Mouse (Mus musculus): ENCODE data around the gene Irak1bp1. TPM values are rescaled to one million over a fixed set of nuclear protein-coding genes. Genes with fewer than 3 reads are reported as not detected.
A peak's percentile ranks its signal among the peaks of the same experiment; 100 is the strongest.

Gene Irak1bp1
- total and polyA plus RNA-seq, 3 experiments = 10.4 to 14.1 TPM; not detected in 1

DNA sequence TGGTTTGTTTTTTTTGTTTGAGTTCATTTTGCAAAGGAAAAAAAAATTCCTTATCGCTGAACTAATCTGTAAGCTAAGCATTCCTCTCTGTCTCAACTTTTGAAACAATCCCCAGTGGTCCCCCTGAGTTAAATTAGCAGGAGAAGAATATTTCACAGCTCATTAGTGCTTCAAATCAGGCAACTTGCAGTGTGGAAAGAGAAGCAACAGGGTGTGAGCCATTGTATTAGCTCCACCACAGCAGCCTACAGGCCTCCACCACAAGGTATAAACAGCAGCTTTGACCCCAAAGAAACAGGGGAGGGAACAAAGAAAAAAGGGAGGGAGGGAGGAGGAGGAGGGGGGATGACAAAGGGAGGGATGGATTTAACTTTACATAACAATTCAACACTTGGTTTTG is 22.2 kb upstream of the Irak1bp1 start:
- Histone ChIP-seq H3K36me3 (ENCODE audit: control insufficient read depth in 1 of 2, insufficient read depth in 2 of 2, low read length in 2 of 2) (peaks cover 0 to 4% of the 10 kb centered on the region in 2 experiments; a peak in 2 of 4 replicates), H3K27ac (ENCODE audit: control insufficient read depth, low read depth, low read length) (no peak overlapping the region), H3K4me1 (ENCODE audit: control insufficient read depth in 1 of 2, insufficient read depth in 2 of 2, low read length in 2 of 2) (peaks cover 3 to 4% of the 10 kb centered on the region in 2 experiments; a peak in 3 of 4 replicates), H3K9ac (ENCODE audit: control insufficient read depth, low read depth, low read length, poor library complexity, severe bottlenecking) (no peak overlapping the region), H3K4me3 (ENCODE audit: control insufficient read depth in 1 of 2, insufficient read depth in 1 of 2, low read depth in 2 of 2, low read length in 2 of 2) (no peak overlapping the region), H3K27me3 (ENCODE audit: control insufficient read depth in 1 of 2, insufficient read depth in 2 of 2, low read length in 2 of 2) (peaks cover 0 to 3% of the 10 kb centered on the region in 2 experiments; a peak in 1 of 4 replicates), H3K79me2 (ENCODE audit: control insufficient read depth, insufficient read depth, low read length, poor library complexity) (no peaks in the 10 kb centered on the region), H3K9me3 (replicated peaks; ENCODE audit: insufficient read depth, low read length) (no peaks in the 10 kb centered on the region)
- DNase-seq (ENCODE audit: low read depth, low spot score) = no peak
- TF ChIP-seq JUND (IDR thresholded peaks at IDR 0.05; ENCODE audit: low read depth, low read length) = no peak
- TF ChIP-seq E2F4 (IDR thresholded peaks at IDR 0.05; ENCODE audit: borderline replicate concordance, low read depth, low read length) = no peak
- no peak for TF ChIP-seq ZNF384 (IDR thresholded peaks at IDR 0.05; ENCODE audit: low read depth, low read length)
- no peak for TF ChIP-seq NELFE (IDR thresholded peaks at IDR 0.05; ENCODE audit: low read depth, low read length)
- no peak for TF ChIP-seq TAL1 (IDR thresholded peaks at IDR 0.05; ENCODE audit: low read length)
- no peak for TF ChIP-seq RCOR1 (IDR thresholded peaks at IDR 0.05; ENCODE audit: low read depth, low read length)

DNA sequence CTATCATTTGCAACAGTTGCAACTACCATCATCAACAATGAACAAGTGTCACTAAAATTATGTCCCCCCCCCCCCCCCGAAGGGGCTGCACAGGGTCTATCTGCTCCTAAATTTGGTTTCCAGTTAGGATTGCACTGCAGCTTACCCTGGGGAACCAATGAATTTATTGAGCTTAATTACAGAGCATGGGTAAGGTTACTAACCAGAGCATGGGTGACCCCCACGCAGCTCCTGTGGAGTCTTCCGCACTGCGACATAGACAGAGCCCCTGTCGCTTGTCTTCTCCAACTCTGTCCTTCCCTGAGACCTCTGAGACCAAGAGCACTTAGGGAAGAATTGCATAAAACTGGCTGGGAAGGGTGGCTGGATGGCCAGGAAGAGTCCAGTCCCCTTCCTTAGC is 21.7 kb upstream of the Irak1bp1 start:
- Histone ChIP-seq H3K4me3 (ENCODE audit: control insufficient read depth in 1 of 2, insufficient read depth in 1 of 2, low read depth in 2 of 2, low read length in 2 of 2) (no peak overlapping the region), H3K36me3 (ENCODE audit: control insufficient read depth in 1 of 2, insufficient read depth in 2 of 2, low read length in 2 of 2) (peaks cover 0 to 9% of the 10 kb centered on the region in 2 experiments; a peak in 2 of 4 replicates), H3K27me3 (ENCODE audit: control insufficient read depth in 1 of 2, insufficient read depth in 2 of 2, low read length in 2 of 2) (peaks cover 0 to 3% of the 10 kb centered on the region in 2 experiments; a peak in 1 of 4 replicates), H3K9ac (ENCODE audit: control insufficient read depth, low read depth, low read length, poor library complexity, severe bottlenecking) (no peak overlapping the region), H3K9me3 (replicated peaks; ENCODE audit: insufficient read depth, low read length) (no peaks in the 10 kb centered on the region), H3K79me2 (ENCODE audit: control insufficient read depth, insufficient read depth, low read length, poor library complexity) (no peaks in the 10 kb centered on the region), H3K27ac (ENCODE audit: control insufficient read depth, low read depth, low read length) (no peak overlapping the region), H3K4me1 (ENCODE audit: control insufficient read depth in 1 of 2, insufficient read depth in 2 of 2, low read length in 2 of 2) (peaks cover 3 to 9% of the 10 kb centered on the region in 2 experiments; a peak in 3 of 4 replicates)
- TF ChIP-seq E2F4 (IDR thresholded peaks at IDR 0.05; ENCODE audit: borderline replicate concordance, low read depth, low read length) = no peak
- TF ChIP-seq MAZ (IDR thresholded peaks at IDR 0.05; ENCODE audit: low read depth, low read length) = no peak
- no peak for TF ChIP-seq MXI1 (IDR thresholded peaks at IDR 0.05; ENCODE audit: low read depth, low read length)
- TF ChIP-seq CHD2 (IDR thresholded peaks at IDR 0.05; ENCODE audit: low read length) = no peak
- no peak for TF ChIP-seq MAX (IDR thresholded peaks at IDR 0.05; ENCODE audit: low read length)
- no peak for DNase-seq (ENCODE audit: low read depth, low spot score)

DNA sequence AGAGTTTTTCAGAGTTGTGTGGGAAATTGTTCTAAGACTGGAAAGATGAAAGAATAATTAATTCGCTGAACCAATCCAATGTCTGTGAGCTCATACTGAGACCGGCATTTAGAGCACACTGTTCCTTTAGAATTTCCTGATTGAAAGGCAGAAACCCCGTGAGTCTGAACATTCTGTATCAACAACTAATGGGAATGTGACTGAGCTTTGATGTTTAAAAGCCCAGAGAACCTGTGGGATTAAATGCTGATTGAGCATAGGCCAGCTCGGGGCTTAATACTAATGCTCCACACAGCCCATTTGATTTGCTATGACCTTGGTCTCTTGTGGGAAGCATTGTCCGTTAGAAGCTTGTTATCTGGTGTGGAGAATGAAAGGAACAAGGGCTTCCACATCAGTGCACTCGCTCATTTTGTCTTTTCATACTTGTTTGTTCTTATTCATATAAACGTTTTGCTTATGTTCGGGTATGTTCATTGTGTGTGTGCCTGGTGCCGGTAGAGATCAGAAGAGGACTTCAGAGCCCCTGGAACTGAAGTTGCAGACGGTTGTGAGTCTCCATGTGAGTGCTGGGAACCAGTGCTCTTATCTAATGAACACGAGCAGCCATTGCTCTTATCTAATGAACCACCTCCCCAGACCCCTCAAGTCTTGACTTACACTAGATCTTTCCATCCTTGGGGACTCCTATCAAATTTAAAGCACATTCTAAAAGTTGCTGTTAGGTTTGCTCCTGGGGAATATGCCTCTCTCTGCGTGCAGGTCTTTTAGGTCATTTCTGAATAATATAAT is 17.0 kb upstream of the Irak1bp1 start:
- H3K9ac ChIP-seq (ENCODE audit: control insufficient read depth, low read depth, low read length, poor library complexity, severe bottlenecking) = peak overlapping the region; percentile 20
- peak; percentile 72 for DNase-seq (ENCODE audit: low read depth, low spot score)
- H3K4me3 ChIP-seq (ENCODE audit: control insufficient read depth in 1 of 2, insufficient read depth in 1 of 2, low read depth in 2 of 2, low read length in 2 of 2) = peak overlapping the region; percentile 1 to 20
- peak overlapping the region; percentile 55 for H3K27ac ChIP-seq (ENCODE audit: control insufficient read depth, low read depth, low read length)
- no peaks in the 10 kb centered on the region for H3K9me3 ChIP-seq (replicated peaks; ENCODE audit: insufficient read depth, low read length)
- no peaks in the 10 kb centered on the region for H3K27me3 ChIP-seq (ENCODE audit: control insufficient read depth in 1 of 2, insufficient read depth in 2 of 2, low read length in 2 of 2)
- H3K36me3 ChIP-seq (ENCODE audit: control insufficient read depth in 1 of 2, insufficient read depth in 2 of 2, low read length in 2 of 2) = peaks cover 0 to 22% of the 10 kb centered on the region in 2 experiments; a peak in 2 of 4 replicates
- H3K79me2 ChIP-seq (ENCODE audit: control insufficient read depth, insufficient read depth, low read length, poor library complexity) = no peaks in the 10 kb centered on the region
- H3K4me1 ChIP-seq (ENCODE audit: control insufficient read depth in 1 of 2, insufficient read depth in 2 of 2, low read length in 2 of 2) = peaks cover 12 to 19% of the 10 kb centered on the region in 2 experiments
- TF ChIP-seq RCOR1 (IDR thresholded peaks at IDR 0.05; ENCODE audit: low read depth, low read length) (peak; percentile 71), KAT2A (conservative IDR thresholded peaks at IDR 0.05; ENCODE audit: low read depth, low read length) (no peak), GABPA (IDR thresholded peaks at IDR 0.05; ENCODE audit: low read depth, low read length) (no peak), SMC3 (IDR thresholded peaks at IDR 0.05; ENCODE audit: low read depth, low read length) (0 out of 2 replicates have a peak, but pooled peaks have one; percentile 11), MYC (IDR thresholded peaks at IDR 0.05; ENCODE audit: low read depth, low read length) (peak; percentile 73; the same call in 1 of the 2 replicates), MYB (IDR thresholded peaks at IDR 0.05; ENCODE audit: low read depth, low read length) (peak; percentile 60), MAX (IDR thresholded peaks at IDR 0.05; ENCODE audit: low read length) (0 out of 2 replicates have a peak, but pooled peaks have one; percentile 33), MEF2A (IDR thresholded peaks at IDR 0.05; ENCODE audit: extremely low read depth, insufficient replicate concordance, low read depth, low read length, poor library complexity, severe bottlenecking) (no peak), TBP (IDR thresholded peaks at IDR 0.05; ENCODE audit: low read depth, low read length) (0 out of 2 replicates have a peak, but pooled peaks have one; percentile 47), ETS1 (IDR thresholded peaks at IDR 0.05; ENCODE audit: low read depth, low read length) (peak; percentile 59; the same call in 1 of the 2 replicates), TCF12 (IDR thresholded peaks at IDR 0.05; ENCODE audit: low read depth, low read length) (peak; percentile 83), TAL1 (IDR thresholded peaks at IDR 0.05; ENCODE audit: low read length) (peak; percentile 61), ZNF384 (IDR thresholded peaks at IDR 0.05; ENCODE audit: low read depth, low read length) (no peak), NELFE (IDR thresholded peaks at IDR 0.05; ENCODE audit: low read depth, low read length) (no peak), RAD21 (IDR thresholded peaks at IDR 0.05; ENCODE audit: low read depth, low read length) (no peak), CTCF (IDR thresholded peaks at IDR 0.05 in 2 of 3, conservative IDR thresholded peaks at IDR 0.05 in 1 of 3; ENCODE audit: control insufficient read depth in 1 of 3, insufficient read depth in 1 of 3, low read depth in 2 of 3, low read length in 3 of 3, poor library complexity in 1 of 3, severe bottlenecking in 1 of 3) (no peak), E2F4 (IDR thresholded peaks at IDR 0.05; ENCODE audit: borderline replicate concordance, low read depth, low read length) (no peak), HCFC1 (IDR thresholded peaks at IDR 0.05; ENCODE audit: low read depth, low read length) (no peak), MAZ (IDR thresholded peaks at IDR 0.05; ENCODE audit: low read depth, low read length) (0 out of 2 replicates have a peak, but pooled peaks have one; percentile 31)

Data from MEL (cell line).